Mouse (Mus musculus): Measurements from ENCODE around the gene Babam2.
"Not testable (repeated sequence)": the region's sequence is repeated elsewhere in the genome, so short reads cannot be mapped to it uniquely, and the experiment has no call there.

The Babam2 gene

GRCm38 (mm10) chr5:31771486-31771885 lies 74.0 kb downstream of the Babam2 start:
- in situ Hi-C loops (cut with MboI; ENCODE audit: unreplicated experiment in 2 of 2): no loop called here

- in situ Hi-C loops (cut with MboI; ENCODE audit: unreplicated experiment in 2 of 2): no loop called here
These were observed 74.4 kb downstream of the Babam2 start for GRCm38 (mm10) chr5:31771921-31772320.

- in situ Hi-C loops (cut with MboI; ENCODE audit: unreplicated experiment in 2 of 2): no loop called here
These were observed 77.5 kb downstream of the Babam2 start for GRCm38 (mm10) chr5:31774976-31775375.

- in situ Hi-C loops (cut with MboI; ENCODE audit: unreplicated experiment in 2 of 2): no loop called here
These were observed 84.1 kb downstream of the Babam2 start for GRCm38 (mm10) chr5:31781624-31782023.

- in situ Hi-C loops (cut with MboI; ENCODE audit: unreplicated experiment in 2 of 2): no loop called here
These were observed 89.7 kb downstream of the Babam2 start for GRCm38 (mm10) chr5:31787201-31787600.

GRCm38 (mm10) chr5:31787622-31788021 lies 90.1 kb downstream of the Babam2 start:
- in situ Hi-C loops (cut with MboI; ENCODE audit: unreplicated experiment in 2 of 2): no loop called here

GRCm38 (mm10) chr5:31792338-31792737 lies 94.9 kb downstream of the Babam2 start:
- in situ Hi-C loops (cut with MboI; ENCODE audit: unreplicated experiment in 2 of 2): no loop called here

GRCm38 (mm10) chr5:31792863-31793262 lies 95.4 kb downstream of the Babam2 start:
- in situ Hi-C loops (cut with MboI; ENCODE audit: unreplicated experiment in 2 of 2): no loop called here

- in situ Hi-C loops (cut with MboI; ENCODE audit: unreplicated experiment in 2 of 2): no loop called here
These were observed 97.9 kb downstream of the Babam2 start for GRCm38 (mm10) chr5:31795414-31795813.

- in situ Hi-C loops (cut with MboI; ENCODE audit: unreplicated experiment in 2 of 2): no loop called here
These were observed 99.5 kb downstream of the Babam2 start for GRCm38 (mm10) chr5:31796979-31797378.

GRCm38 (mm10) chr5:31804211-31804610 lies 106.7 kb downstream of the Babam2 start:
- in situ Hi-C loops (cut with MboI; ENCODE audit: unreplicated experiment in 2 of 2): not testable (repeated sequence)

GRCm38 (mm10) chr5:31804751-31805150 lies 107.3 kb downstream of the Babam2 start:
- in situ Hi-C loops (cut with MboI; ENCODE audit: unreplicated experiment in 2 of 2): no loop called here

GRCm38 (mm10) chr5:31807312-31807711 lies 109.8 kb downstream of the Babam2 start:
- in situ Hi-C loops (cut with MboI; ENCODE audit: unreplicated experiment in 2 of 2): no loop called here

- in situ Hi-C loops (cut with MboI; ENCODE audit: unreplicated experiment in 2 of 2): no loop called here
These were observed 110.8 kb downstream of the Babam2 start for GRCm38 (mm10) chr5:31808271-31808670.

- in situ Hi-C loops (cut with MboI; ENCODE audit: unreplicated experiment in 2 of 2): no loop called here
These were observed 113.5 kb downstream of the Babam2 start for GRCm38 (mm10) chr5:31810796-31811662.

GRCm38 (mm10) chr5:31811663-31812001 lies 114.1 kb downstream of the Babam2 start:
- in situ Hi-C loops (cut with MboI; ENCODE audit: unreplicated experiment in 2 of 2): no loop called here

GRCm38 (mm10) chr5:31813156-31813675 lies 115.7 kb downstream of the Babam2 start:
- in situ Hi-C loops (cut with MboI; ENCODE audit: unreplicated experiment in 2 of 2): no loop called here

- in situ Hi-C loops (cut with MboI; ENCODE audit: unreplicated experiment in 2 of 2): no loop called here
These were observed 116.6 kb downstream of the Babam2 start for GRCm38 (mm10) chr5:31814068-31814467.

GRCm38 (mm10) chr5:31815129-31815528 lies 117.6 kb downstream of the Babam2 start:
- in situ Hi-C loops (cut with MboI; ENCODE audit: unreplicated experiment in 2 of 2): no loop called here

GRCm38 (mm10) chr5:31816082-31816481 lies 118.6 kb downstream of the Babam2 start:
- in situ Hi-C loops (cut with MboI; ENCODE audit: unreplicated experiment in 2 of 2): no loop called here

- in situ Hi-C loops (cut with MboI; ENCODE audit: unreplicated experiment in 2 of 2): no loop called here
These were observed 123.3 kb downstream of the Babam2 start for GRCm38 (mm10) chr5:31820801-31821200.

GRCm38 (mm10) chr5:31821204-31821603 lies 123.7 kb downstream of the Babam2 start:
- in situ Hi-C loops (cut with MboI; ENCODE audit: unreplicated experiment in 2 of 2): no loop called here
